Mouse (Mus musculus) limb, embryonic 10.5 days (tissue): ENCODE measurements at regions not wholly inside any gene's neighbourhood (a gene's known extent, or its start where the extent isn't known, plus 50 kb on each side); places are given as distances from the start of the nearest gene placed in this dataset.
A peak's percentile ranks its signal among the peaks of the same experiment; 100 is the strongest.

Source experiments
- DNase-seq: peaks from one replicate; pipeline ENCODE4 v3.0.0-alpha.2; 2017; ENCODE audit warnings: low spot score
- H3K27ac ChIP-seq: fragments of 300-500 bp; sonication (generic); 2 replicates; pipeline ENCODE4 v1.5.1; 2016; ENCODE audit warnings: mild to moderate bottlenecking
- H3K27me3 ChIP-seq: fragments of 300-500 bp; sonication (generic); 2 replicates; pipeline ENCODE4 v1.6.1; 2016; ENCODE audit warnings: low read depth, mild to moderate bottlenecking; ENCODE audit not compliant: poor library complexity, severe bottlenecking
- H3K36me3 ChIP-seq: fragments of 300-500 bp; sonication (generic); 2 replicates; pipeline ENCODE4 v1.6.1; 2016; ENCODE audit warnings: mild to moderate bottlenecking, moderate library complexity
- H3K4me1 ChIP-seq: fragments of 300-500 bp; sonication (generic); 2 replicates; pipeline ENCODE4 v1.6.1; 2016
- H3K4me3 ChIP-seq: fragments of 300-500 bp; sonication (generic); 2 replicates; pipeline ENCODE4 v1.5.1; 2016; ENCODE audit warnings: mild to moderate bottlenecking, moderate library complexity
- H3K9me3 ChIP-seq: fragments of 300-500 bp; sonication (generic); replicated peaks from 2 replicates; pipeline ENCODE4 v1.6.1; 2016; ENCODE audit warnings: mild to moderate bottlenecking
- WGBS: fragments of 180-500 bp; shearing (Covaris S2); methylation state at CpG from one replicate; pipeline ENCODE4 v1.1.7; 2016; 5-methylcytosine and 5-hydroxymethylcytosine counted together

- 65% methylated on average over 22 of the region's 22 CpGs for WGBS
- Histone ChIP-seq H3K27ac (no peak overlapping the region), H3K4me3 (no peak overlapping the region), H3K36me3 (no peaks in the 10 kb centered on the region), H3K4me1 (no peaks in the 10 kb centered on the region), H3K9me3 (peaks cover 12% of the 10 kb centered on the region), H3K27me3 (no peaks in the 10 kb centered on the region)
- DNase-seq = peak; percentile 90
Measured at GRCm38 (mm10) chr3:62159031-62159430, 179.1 kb upstream of the Arhgef26 start.

GRCm38 (mm10) chr3:62170647-62171046 is 167.5 kb upstream of the Arhgef26 start:
- H3K36me3 ChIP-seq = no peaks in the 10 kb centered on the region
- H3K9me3 ChIP-seq = no peaks in the 10 kb centered on the region
- H3K4me1 ChIP-seq = no peaks in the 10 kb centered on the region
- H3K27me3 ChIP-seq = no peaks in the 10 kb centered on the region
- 83% methylated on average over 4 of the region's 4 CpGs for WGBS
- no peak overlapping the region for H3K4me3 ChIP-seq
- H3K27ac ChIP-seq = no peak overlapping the region
- DNase-seq = no peak

- H3K27me3 ChIP-seq = no peaks in the 10 kb centered on the region
- H3K36me3 ChIP-seq = no peaks in the 10 kb centered on the region
- no peak overlapping the region for H3K27ac ChIP-seq
- 89% methylated on average over 3 of the region's 3 CpGs for WGBS
- H3K4me3 ChIP-seq = no peak overlapping the region
- DNase-seq = no peak
- no peaks in the 10 kb centered on the region for H3K9me3 ChIP-seq
- no peaks in the 10 kb centered on the region for H3K4me1 ChIP-seq
Measured at GRCm38 (mm10) chr3:62187807-62188509, 150.2 kb upstream of the Arhgef26 start.

GRCm38 (mm10) chr3:62192466-62192865 is 145.7 kb upstream of the Arhgef26 start:
- DNase-seq = no peak
- H3K4me3 ChIP-seq = no peak overlapping the region
- H3K27me3 ChIP-seq = no peaks in the 10 kb centered on the region
- WGBS = 81% methylated on average over 1 of the region's 1 CpGs
- no peaks in the 10 kb centered on the region for H3K4me1 ChIP-seq
- H3K36me3 ChIP-seq = no peaks in the 10 kb centered on the region
- no peak overlapping the region for H3K27ac ChIP-seq
- no peaks in the 10 kb centered on the region for H3K9me3 ChIP-seq

- Histone ChIP-seq H3K27me3 (no peaks in the 10 kb centered on the region), H3K9me3 (no peaks in the 10 kb centered on the region), H3K36me3 (no peaks in the 10 kb centered on the region), H3K27ac (no peak overlapping the region), H3K4me3 (no peak overlapping the region), H3K4me1 (no peaks in the 10 kb centered on the region)
- no peak for DNase-seq
- 88% methylated on average over 4 of the region's 4 CpGs for WGBS
Measured at GRCm38 (mm10) chr3:62194421-62194820, 143.7 kb upstream of the Arhgef26 start.

- 82% methylated on average over 1 of the region's 1 CpGs for WGBS
- Histone ChIP-seq H3K4me3 (no peak overlapping the region), H3K9me3 (no peaks in the 10 kb centered on the region), H3K27ac (no peak overlapping the region), H3K27me3 (peaks cover 9% of the 10 kb centered on the region; the same call in 1 of the 2 replicates), H3K36me3 (no peaks in the 10 kb centered on the region), H3K4me1 (no peaks in the 10 kb centered on the region)
- DNase-seq = no peak
Measured at GRCm38 (mm10) chr3:62196679-62197078, 141.5 kb upstream of the Arhgef26 start.

GRCm38 (mm10) chr3:62215806-62216205 is 122.3 kb upstream of the Arhgef26 start:
- Histone ChIP-seq H3K27ac (no peak overlapping the region), H3K27me3 (no peaks in the 10 kb centered on the region), H3K36me3 (no peaks in the 10 kb centered on the region), H3K4me1 (no peaks in the 10 kb centered on the region), H3K9me3 (no peaks in the 10 kb centered on the region), H3K4me3 (no peak overlapping the region)
- no peak for DNase-seq

- Histone ChIP-seq H3K27ac (no peak overlapping the region), H3K36me3 (no peaks in the 10 kb centered on the region), H3K4me3 (no peak overlapping the region), H3K27me3 (no peaks in the 10 kb centered on the region), H3K9me3 (no peaks in the 10 kb centered on the region), H3K4me1 (no peaks in the 10 kb centered on the region)
- DNase-seq = no peak
- WGBS = 84% methylated on average over 1 of the region's 1 CpGs
Measured at GRCm38 (mm10) chr3:62217335-62217734, 120.8 kb upstream of the Arhgef26 start.

- H3K9me3 ChIP-seq = no peaks in the 10 kb centered on the region
- DNase-seq = no peak
- no peaks in the 10 kb centered on the region for H3K36me3 ChIP-seq
- no peaks in the 10 kb centered on the region for H3K4me1 ChIP-seq
- no peak overlapping the region for H3K27ac ChIP-seq
- H3K4me3 ChIP-seq = no peak overlapping the region
- H3K27me3 ChIP-seq = no peaks in the 10 kb centered on the region
- 77% methylated on average over 2 of the region's 2 CpGs for WGBS
Measured at GRCm38 (mm10) chr3:62227697-62228096, 110.4 kb upstream of the Arhgef26 start.

- Histone ChIP-seq H3K27ac (no peak overlapping the region), H3K27me3 (no peaks in the 10 kb centered on the region), H3K4me3 (no peak overlapping the region), H3K4me1 (no peaks in the 10 kb centered on the region), H3K36me3 (no peaks in the 10 kb centered on the region), H3K9me3 (no peaks in the 10 kb centered on the region)
- 90% methylated on average over 3 of the region's 3 CpGs for WGBS
- no peak for DNase-seq
Measured at GRCm38 (mm10) chr3:62228156-62228555, 110.0 kb upstream of the Arhgef26 start.

GRCm38 (mm10) chr3:62241031-62241430 is 97.1 kb upstream of the Arhgef26 start:
- Histone ChIP-seq H3K27me3 (no peaks in the 10 kb centered on the region), H3K36me3 (no peaks in the 10 kb centered on the region), H3K27ac (no peak overlapping the region), H3K9me3 (no peaks in the 10 kb centered on the region), H3K4me1 (no peaks in the 10 kb centered on the region), H3K4me3 (no peak overlapping the region)
- DNase-seq = no peak
- WGBS = 92% methylated on average over 3 of the region's 3 CpGs

GRCm38 (mm10) chr3:62271703-62272102 is 66.4 kb upstream of the Arhgef26 start:
- Histone ChIP-seq H3K36me3 (no peaks in the 10 kb centered on the region), H3K27me3 (no peaks in the 10 kb centered on the region), H3K4me3 (no peak overlapping the region), H3K27ac (no peak overlapping the region), H3K4me1 (no peaks in the 10 kb centered on the region), H3K9me3 (no peaks in the 10 kb centered on the region)
- no peak for DNase-seq
- WGBS = 82% methylated on average over 4 of the region's 4 CpGs

GRCm38 (mm10) chr3:62278279-62278678 is 59.9 kb upstream of the Arhgef26 start:
- no peak for DNase-seq
- Histone ChIP-seq H3K4me1 (no peaks in the 10 kb centered on the region), H3K36me3 (no peaks in the 10 kb centered on the region), H3K27me3 (no peaks in the 10 kb centered on the region), H3K4me3 (no peak overlapping the region), H3K27ac (no peak overlapping the region), H3K9me3 (no peaks in the 10 kb centered on the region)
- WGBS = 76% methylated on average over 3 of the region's 3 CpGs

GRCm38 (mm10) chr3:62280960-62281359 is 57.2 kb upstream of the Arhgef26 start:
- WGBS = 57% methylated on average over 2 of the region's 2 CpGs

More at GRCm38 (mm10) chr3:62280960-62281359, 57.2 kb upstream of the Arhgef26 start:
- no peak for DNase-seq
- H3K4me3 ChIP-seq = no peak overlapping the region
- no peaks in the 10 kb centered on the region for H3K9me3 ChIP-seq
- no peaks in the 10 kb centered on the region for H3K27me3 ChIP-seq
- H3K27ac ChIP-seq = no peak overlapping the region
- no peaks in the 10 kb centered on the region for H3K36me3 ChIP-seq
- H3K4me1 ChIP-seq = no peaks in the 10 kb centered on the region
